Mouse (Mus musculus): ENCODE results near the gene Drd3. TPM values are rescaled to one million over a fixed set of nuclear protein-coding genes. Genes with fewer than 3 reads are reported as not detected.

Drd3 gene
- not detected in 2 replicates for polyA plus RNA-seq (2014; fragmentation: Nextera tagmentation; extraction: Ambion mirVana)

GRCm38 (mm10) chr16:43753751-43754150 is at the start of gene Drd3:
Drd3 (plus strand) TSS chr16:43754026.
- no peak within 1 kb of the TSS for H3K4me2 ChIP-seq (ENCODE audit: low read depth, severe bottlenecking)
- no peaks in the 10 kb centered on the region for H3K36me3 ChIP-seq (ENCODE audit: control insufficient read depth, insufficient read depth, low read length)
- H3K27ac ChIP-seq (replicated peaks; ENCODE audit: low read depth, low read length): no peak within 1 kb of the TSS
- no peaks in the 10 kb centered on the region for H3K27me3 ChIP-seq (ENCODE audit: control insufficient read depth, insufficient read depth, low read length)
- H3K4me3 ChIP-seq (ENCODE audit: low read depth, low read length): no peak within 1 kb of the TSS
- DNase-seq (ENCODE audit: low spot score) (peak; percentile 49), ATAC-seq (ENCODE audit: insufficient number of reproducible peaks, low FRiP score, low TSS enrichment, low read depth) (no peak)
- no peaks in the 10 kb centered on the region for H3K9me3 ChIP-seq (ENCODE audit: control insufficient read depth, low read length)
- 10% methylated on average over 7 of the region's 7 CpGs for WGBS
- H3K4me1 ChIP-seq (ENCODE audit: control insufficient read depth, insufficient read depth, low read length): no peaks in the 10 kb centered on the region
- H3K9ac ChIP-seq (ENCODE audit: low read length): no peak within 1 kb of the TSS

DNA sequence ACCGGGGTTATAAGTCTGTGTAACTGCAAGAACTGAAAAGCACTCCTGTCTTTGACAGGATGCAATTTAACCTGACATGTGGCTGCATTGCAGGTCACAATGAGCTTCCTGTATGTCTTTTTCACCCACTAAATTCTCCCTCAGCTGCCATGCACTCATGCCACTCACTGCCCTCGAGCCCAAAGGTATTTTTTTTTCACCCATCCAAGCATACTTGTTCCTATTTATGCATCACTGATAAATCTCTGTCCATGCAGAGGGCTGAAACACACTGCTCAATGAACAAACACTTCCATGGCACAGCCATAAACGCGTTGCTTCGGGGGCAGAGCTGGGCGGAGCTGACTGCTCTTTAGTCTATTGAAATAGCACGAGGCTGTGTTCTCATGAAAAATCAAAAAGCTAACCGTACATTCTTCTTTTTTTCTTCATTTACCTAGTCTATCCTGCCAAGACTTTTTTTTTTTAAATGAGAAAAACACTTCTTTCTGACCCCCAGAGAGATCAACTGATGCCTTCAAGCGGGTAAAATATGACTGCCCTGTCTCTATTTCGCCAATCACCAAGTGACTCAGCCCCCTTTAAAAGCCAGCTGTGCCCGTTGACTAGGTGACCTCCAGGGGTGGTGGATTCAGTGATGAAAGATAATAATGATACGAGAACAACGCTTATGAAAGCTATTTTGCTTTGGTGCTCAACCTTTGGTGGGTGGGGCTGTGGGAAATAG is 45.3 kb upstream of the Drd3 start:
- ATAC-seq (ENCODE audit: insufficient number of reproducible peaks, low FRiP score, low TSS enrichment, low read depth): no peak
- no peak overlapping the region for H3K9ac ChIP-seq (ENCODE audit: low read length)
- no peaks in the 10 kb centered on the region for H3K36me3 ChIP-seq (ENCODE audit: control insufficient read depth, insufficient read depth, low read length)
- WGBS: 65% methylated on average over 13 of the region's 13 CpGs
- no peak overlapping the region for H3K4me3 ChIP-seq (ENCODE audit: low read depth, low read length)
- no peak for DNase-seq (ENCODE audit: low spot score)
- H3K9me3 ChIP-seq (ENCODE audit: control insufficient read depth, low read length): no peaks in the 10 kb centered on the region
- no peaks in the 10 kb centered on the region for H3K27me3 ChIP-seq (ENCODE audit: control insufficient read depth, insufficient read depth, low read length)
- H3K4me1 ChIP-seq (ENCODE audit: control insufficient read depth, insufficient read depth, low read length): no peaks in the 10 kb centered on the region
- H3K27ac ChIP-seq (replicated peaks; ENCODE audit: low read depth, low read length): no peak overlapping the region
- no peak overlapping the region for H3K4me2 ChIP-seq (ENCODE audit: low read depth, severe bottlenecking)

GRCm38 (mm10) chr16:43709062-43709413 is 44.8 kb upstream of the Drd3 start:
- DNase-seq (ENCODE audit: low spot score) (peak; percentile 33), ATAC-seq (ENCODE audit: insufficient number of reproducible peaks, low FRiP score, low TSS enrichment, low read depth) (no peak)
- Histone ChIP-seq H3K9me3 (ENCODE audit: control insufficient read depth, low read length) (no peaks in the 10 kb centered on the region), H3K4me1 (ENCODE audit: control insufficient read depth, insufficient read depth, low read length) (no peaks in the 10 kb centered on the region), H3K9ac (ENCODE audit: low read length) (no peak overlapping the region), H3K27me3 (ENCODE audit: control insufficient read depth, insufficient read depth, low read length) (no peaks in the 10 kb centered on the region), H3K4me2 (ENCODE audit: low read depth, severe bottlenecking) (no peak overlapping the region), H3K36me3 (ENCODE audit: control insufficient read depth, insufficient read depth, low read length) (no peaks in the 10 kb centered on the region), H3K4me3 (ENCODE audit: low read depth, low read length) (no peak overlapping the region), H3K27ac (replicated peaks; ENCODE audit: low read depth, low read length) (no peak overlapping the region)
- WGBS: 70% methylated on average over 15 of the region's 15 CpGs

- no peak overlapping the region for H3K4me2 ChIP-seq (ENCODE audit: low read depth, severe bottlenecking)
- no peak for DNase-seq (ENCODE audit: low spot score)
- 65% methylated on average over 9 of the region's 9 CpGs for WGBS
- H3K4me1 ChIP-seq (ENCODE audit: control insufficient read depth, insufficient read depth, low read length): no peaks in the 10 kb centered on the region
- no peak overlapping the region for H3K9ac ChIP-seq (ENCODE audit: low read length)
- H3K36me3 ChIP-seq (ENCODE audit: control insufficient read depth, insufficient read depth, low read length): no peaks in the 10 kb centered on the region
- H3K4me3 ChIP-seq (ENCODE audit: low read depth, low read length): no peak overlapping the region
- H3K27ac ChIP-seq (replicated peaks; ENCODE audit: low read depth, low read length): no peak overlapping the region
- ATAC-seq (ENCODE audit: insufficient number of reproducible peaks, low FRiP score, low TSS enrichment, low read depth): no peak
- no peaks in the 10 kb centered on the region for H3K9me3 ChIP-seq (ENCODE audit: control insufficient read depth, low read length)
- H3K27me3 ChIP-seq (ENCODE audit: control insufficient read depth, insufficient read depth, low read length): no peaks in the 10 kb centered on the region
Observed at GRCm38 (mm10) chr16:43709432-43710133, 44.2 kb upstream of the Drd3 start.

GRCm38 (mm10) chr16:43710134-43710475 is 43.7 kb upstream of the Drd3 start:
- Histone ChIP-seq H3K9ac (ENCODE audit: low read length) (no peak overlapping the region), H3K36me3 (ENCODE audit: control insufficient read depth, insufficient read depth, low read length) (no peaks in the 10 kb centered on the region), H3K4me3 (ENCODE audit: low read depth, low read length) (no peak overlapping the region), H3K4me1 (ENCODE audit: control insufficient read depth, insufficient read depth, low read length) (no peaks in the 10 kb centered on the region), H3K27ac (replicated peaks; ENCODE audit: low read depth, low read length) (no peak overlapping the region), H3K27me3 (ENCODE audit: control insufficient read depth, insufficient read depth, low read length) (no peaks in the 10 kb centered on the region), H3K9me3 (ENCODE audit: control insufficient read depth, low read length) (no peaks in the 10 kb centered on the region), H3K4me2 (ENCODE audit: low read depth, severe bottlenecking) (no peak overlapping the region)
- no peak for DNase-seq (ENCODE audit: low spot score)
- ATAC-seq (ENCODE audit: insufficient number of reproducible peaks, low FRiP score, low TSS enrichment, low read depth): no peak
- 70% methylated on average over 6 of the region's 6 CpGs for WGBS

- DNase-seq (ENCODE audit: low spot score) (no peak), ATAC-seq (ENCODE audit: insufficient number of reproducible peaks, low FRiP score, low TSS enrichment, low read depth) (no peak)
- no peak overlapping the region for H3K4me2 ChIP-seq (ENCODE audit: low read depth, severe bottlenecking)
- H3K4me3 ChIP-seq (ENCODE audit: low read depth, low read length): no peak overlapping the region
- H3K9me3 ChIP-seq (ENCODE audit: control insufficient read depth, low read length): no peaks in the 10 kb centered on the region
- no peak overlapping the region for H3K9ac ChIP-seq (ENCODE audit: low read length)
- H3K27ac ChIP-seq (replicated peaks; ENCODE audit: low read depth, low read length): no peak overlapping the region
- no peaks in the 10 kb centered on the region for H3K27me3 ChIP-seq (ENCODE audit: control insufficient read depth, insufficient read depth, low read length)
- no peaks in the 10 kb centered on the region for H3K36me3 ChIP-seq (ENCODE audit: control insufficient read depth, insufficient read depth, low read length)
- WGBS: 90% methylated on average over 11 of the region's 11 CpGs
- H3K4me1 ChIP-seq (ENCODE audit: control insufficient read depth, insufficient read depth, low read length): no peaks in the 10 kb centered on the region
Observed at GRCm38 (mm10) chr16:43710651-43711050, 43.2 kb upstream of the Drd3 start.

DNA sequence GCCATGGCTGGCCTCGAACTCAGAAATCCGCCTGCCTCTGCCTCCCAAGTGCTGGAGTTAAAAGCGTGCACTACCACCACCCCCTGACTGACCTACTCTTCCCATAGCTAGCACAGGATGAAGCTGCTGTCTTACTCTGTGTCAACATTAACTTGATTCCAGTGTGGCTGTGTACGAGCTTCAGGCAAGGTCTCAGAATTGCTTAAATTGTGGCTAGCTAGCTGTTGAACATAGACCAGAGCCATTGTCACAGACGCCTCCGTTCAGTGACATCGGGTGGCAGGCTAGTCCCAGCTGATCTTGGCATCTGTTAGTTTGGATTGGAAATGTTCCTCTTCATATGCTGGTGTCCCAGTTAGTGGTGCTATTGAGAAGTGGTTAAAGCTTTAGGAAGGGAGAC is 42.5 kb upstream of the Drd3 start:
- Histone ChIP-seq H3K27ac (replicated peaks; ENCODE audit: low read depth, low read length) (no peak overlapping the region), H3K4me3 (ENCODE audit: low read depth, low read length) (no peak overlapping the region), H3K4me1 (ENCODE audit: control insufficient read depth, insufficient read depth, low read length) (no peaks in the 10 kb centered on the region), H3K4me2 (ENCODE audit: low read depth, severe bottlenecking) (no peak overlapping the region), H3K9me3 (ENCODE audit: control insufficient read depth, low read length) (no peaks in the 10 kb centered on the region), H3K36me3 (ENCODE audit: control insufficient read depth, insufficient read depth, low read length) (no peaks in the 10 kb centered on the region), H3K27me3 (ENCODE audit: control insufficient read depth, insufficient read depth, low read length) (no peaks in the 10 kb centered on the region), H3K9ac (ENCODE audit: low read length) (no peak overlapping the region)
- DNase-seq (ENCODE audit: low spot score) (no peak), ATAC-seq (ENCODE audit: insufficient number of reproducible peaks, low FRiP score, low TSS enrichment, low read depth) (no peak)
- whole genome bisulfite sequencing: 94% methylated on average over 7 of the region's 7 CpGs

GRCm38 (mm10) chr16:43724444-43724843 is 29.4 kb upstream of the Drd3 start:
- Histone ChIP-seq H3K36me3 (ENCODE audit: control insufficient read depth, insufficient read depth, low read length) (no peaks in the 10 kb centered on the region), H3K27me3 (ENCODE audit: control insufficient read depth, insufficient read depth, low read length) (no peaks in the 10 kb centered on the region), H3K4me3 (ENCODE audit: low read depth, low read length) (no peak overlapping the region), H3K4me2 (ENCODE audit: low read depth, severe bottlenecking) (no peak overlapping the region), H3K9me3 (ENCODE audit: control insufficient read depth, low read length) (no peaks in the 10 kb centered on the region), H3K9ac (ENCODE audit: low read length) (no peak overlapping the region), H3K4me1 (ENCODE audit: control insufficient read depth, insufficient read depth, low read length) (no peaks in the 10 kb centered on the region), H3K27ac (replicated peaks; ENCODE audit: low read depth, low read length) (no peak overlapping the region)
- DNase-seq (ENCODE audit: low spot score): no peak
- WGBS: 73% methylated on average over 3 of the region's 3 CpGs
- no peak for ATAC-seq (ENCODE audit: insufficient number of reproducible peaks, low FRiP score, low TSS enrichment, low read depth)

All from limb, embryonic 11.5 days (tissue).